Mouse (Mus musculus) monocyte, adult 59 days (primary cell): Measurements from ENCODE around the gene Gm11127. TPM values are rescaled to one million over a fixed set of nuclear protein-coding genes. Genes with fewer than 3 reads are reported as not detected.

Experiments used
- total RNA-seq, 2 experiments: library from RNA; stranded (reverse); gene quantifications; one replicate each; pipeline ENCODE4 v1.2.4; 2023

Gm11127 gene
- 10 to 100 TPM; 66.2 to 67.1 TPM for total RNA-seq

DNA sequence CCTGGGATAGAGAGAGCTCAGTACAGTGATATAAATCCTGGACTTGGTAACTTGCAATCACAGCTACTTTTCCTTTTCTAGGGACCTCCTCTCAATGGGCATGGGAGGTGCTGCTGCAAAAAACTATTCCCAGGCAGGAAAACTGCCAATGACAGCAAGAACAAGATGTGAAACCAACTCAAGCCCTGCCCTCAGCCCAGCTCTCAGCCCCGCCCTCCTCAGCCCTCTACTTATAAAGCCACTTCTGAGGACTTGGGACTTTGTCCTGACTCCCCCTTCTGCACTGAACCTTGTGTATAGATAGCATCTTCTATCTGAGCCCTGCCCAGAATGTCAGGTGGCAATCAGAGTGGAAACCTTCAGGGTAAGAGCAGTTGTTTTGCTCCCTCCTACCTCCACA lies at the start of gene Gm11127:
Gene Gm11127, minus strand, starts transcription at position 10 of the 400 bp plus-strand sequence.

DNA sequence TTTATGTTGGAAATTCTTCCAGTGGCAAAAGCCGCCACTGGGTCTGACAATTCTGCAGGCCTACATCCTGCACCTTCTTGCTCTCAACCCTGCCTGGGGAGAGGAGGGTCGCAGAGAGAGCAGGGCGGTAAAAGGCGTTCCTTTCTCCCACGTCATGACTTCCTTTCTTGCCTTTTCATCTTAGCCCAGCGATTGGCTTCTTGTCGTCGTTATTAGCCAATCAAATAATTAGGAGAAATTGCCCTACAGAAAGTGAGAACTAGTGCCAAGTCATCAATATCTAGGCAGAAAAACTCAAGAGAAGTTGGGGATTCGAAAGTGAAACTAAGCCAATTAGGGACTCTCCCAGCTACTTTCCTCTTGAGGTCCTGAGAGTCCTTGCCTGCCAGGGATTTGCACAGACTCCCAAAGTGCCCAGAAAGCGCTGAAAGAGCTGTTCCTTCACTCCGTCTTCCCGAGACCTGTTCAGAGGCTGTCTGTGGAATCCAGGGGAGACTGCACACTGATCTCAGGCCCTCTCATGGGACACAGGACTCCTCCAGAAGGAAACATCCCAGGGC lies 15.5 kb downstream of the Gm11127 start, which contains the start of the genes H2-T22 and Gm6034:
Gene H2-T22, minus strand, starts transcription at position 138 of the 560 bp plus-strand sequence.
Gene Gm6034, plus strand, starts transcription at position 352 of the 560 bp plus-strand sequence.

DNA sequence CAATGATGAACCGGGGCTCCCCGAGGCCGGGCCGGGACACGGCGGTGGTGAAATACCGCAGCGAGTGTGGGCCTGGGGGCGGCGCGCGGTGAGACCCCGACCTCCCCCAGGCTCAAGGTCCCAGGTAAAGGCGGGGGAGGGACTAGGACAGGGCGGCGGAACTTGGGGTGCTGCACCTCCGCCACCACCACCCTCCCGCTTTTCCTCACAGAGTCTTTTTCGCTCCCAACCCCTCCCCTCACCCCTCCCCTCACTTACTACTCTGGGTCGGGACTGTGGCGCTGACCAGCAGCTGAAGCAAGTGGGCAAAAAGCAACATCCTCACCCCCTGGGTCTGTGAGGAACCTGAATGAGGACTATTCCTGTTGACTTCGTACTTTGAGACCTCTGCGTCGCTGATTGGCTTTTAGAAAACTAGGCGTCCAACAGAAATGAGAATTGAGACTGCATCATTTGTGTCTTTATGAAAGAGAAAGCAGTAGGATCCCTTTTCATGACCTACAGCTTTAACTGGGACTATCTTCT lies 25.8 kb downstream of the Gm11127 start, which contains the start of gene H2-T23:
Gene H2-T23, minus strand, starts transcription at position 505 of the 525 bp plus-strand sequence.

DNA sequence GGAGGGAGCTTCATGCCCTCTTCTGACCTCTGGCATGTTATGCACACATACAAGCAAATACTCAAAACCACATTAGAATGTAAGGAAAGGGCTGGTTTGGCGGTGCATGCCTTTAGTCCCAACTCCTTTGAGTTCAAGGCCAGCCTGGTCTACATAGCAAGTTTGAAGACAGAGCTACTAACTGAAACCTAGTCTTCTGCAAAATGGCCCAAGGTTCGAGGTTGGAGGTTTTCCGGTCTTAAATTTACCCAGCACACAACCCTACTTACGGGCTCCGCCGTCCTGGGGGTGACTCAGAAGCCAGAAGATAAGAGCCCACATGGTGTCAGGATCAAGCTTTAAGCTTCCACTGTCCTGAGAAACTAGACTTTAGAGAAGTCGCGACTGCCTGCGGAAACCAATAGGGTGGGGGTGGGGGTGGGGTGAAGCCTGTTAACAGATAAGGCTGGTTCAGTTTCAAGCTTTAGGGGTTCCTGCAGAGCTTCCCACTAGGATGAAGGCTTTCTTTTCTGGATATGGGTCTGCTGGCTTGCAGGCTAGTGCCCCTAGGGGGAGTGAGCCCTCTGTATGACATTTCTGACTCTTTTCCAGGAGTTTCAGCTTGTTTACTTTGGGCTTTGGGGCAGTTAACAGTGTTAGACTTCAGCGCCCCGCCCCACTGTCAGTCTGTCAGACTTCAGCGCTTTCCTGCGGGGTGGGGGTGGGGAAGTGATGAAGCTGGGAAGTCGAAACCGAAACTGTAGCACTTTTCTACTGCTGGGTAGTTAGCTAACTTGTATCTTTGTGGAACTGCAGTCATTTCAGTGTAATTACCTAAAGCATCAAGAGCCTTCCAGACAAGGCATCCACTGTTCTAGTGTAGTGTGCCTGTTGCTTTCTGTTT lies 37.7 kb downstream of the Gm11127 start, which contains the start of gene H2-T24:
Gene H2-T24, minus strand, starts transcription at position 370 of the 883 bp plus-strand sequence.

Other genes starting within 250 kb of the Gm11127 start
- 10 to 100 TPM; 48.1 to 53.2 TPM for gene Ier3, start 236.7 kb downstream of the Gm11127 start, total RNA-seq
- 10 to 100 TPM; 49.4 to 58.8 TPM for gene Flot1, start 235.1 kb downstream of the Gm11127 start, total RNA-seq
- gene Tubb5, start 220.1 kb downstream of the Gm11127 start, total RNA-seq, result 100 to 1,000 TPM; 163 to 175 TPM
- gene Mdc1, start 216.9 kb downstream of the Gm11127 start, total RNA-seq, result 10 to 100 TPM; 37.7 to 38.5 TPM
- gene Nrm, start 197.1 kb downstream of the Gm11127 start, total RNA-seq, result 10 to 100 TPM; 37.1 to 37.2 TPM
- 100 to 1,000 TPM; 219 TPM for gene Ppp1r18, start 192.8 kb downstream of the Gm11127 start, total RNA-seq
- gene Dhx16, start 178.6 kb downstream of the Gm11127 start, total RNA-seq, result 10 to 100 TPM; 76.0 to 84.5 TPM
- 10 to 100 TPM; 13.3 to 21.1 TPM for gene 2310061I04Rik, start 160.9 kb downstream of the Gm11127 start, total RNA-seq
- gene Atat1, start 148.3 kb downstream of the Gm11127 start, total RNA-seq, result 10 to 100 TPM; 19.6 to 29.1 TPM
- gene Mrps18b, start 142.0 kb downstream of the Gm11127 start, total RNA-seq, result 10 to 100 TPM; 35.6 to 39.0 TPM
- gene Ppp1r10, start 141.9 kb downstream of the Gm11127 start, total RNA-seq, result 100 to 1,000 TPM; 137 to 142 TPM
- 100 to 1,000 TPM; 141 to 162 TPM for gene Abcf1, start 88.6 kb downstream of the Gm11127 start, total RNA-seq
- gene Gnl1, start 78.5 kb downstream of the Gm11127 start, total RNA-seq, result 10 to 100 TPM; 63.8 to 71.6 TPM
- 10 to 100 TPM; 83.9 to 100.0 TPM for gene Prr3, start 78.1 kb downstream of the Gm11127 start, total RNA-seq
- 10 to 100 TPM; 45.7 to 54.4 TPM for gene H2-T24, start 37.8 kb downstream of the Gm11127 start, total RNA-seq
- gene H2-T23, start 25.5 kb downstream of the Gm11127 start, total RNA-seq, result 100 to 1,000 TPM; 278 to 280 TPM
- 10 to 100 TPM; 51.9 to 64.4 TPM for gene H2-T22, start 15.6 kb downstream of the Gm11127 start, total RNA-seq
- not detected for gene Gm6034, start 15.4 kb downstream of the Gm11127 start, total RNA-seq
- gene Gm19684, start 63.3 kb upstream of the Gm11127 start, total RNA-seq, result 1 to 10 TPM; 2.0 to 2.6 TPM
- gene Gm7030, start 71.1 kb upstream of the Gm11127 start, total RNA-seq, result 10 to 100 TPM; 10.6 to 10.8 TPM
- gene Gm8909, start 110.2 kb upstream of the Gm11127 start, total RNA-seq, result not detected
- not detected for gene H2-T3, start 131.9 kb upstream of the Gm11127 start, total RNA-seq
- 10 to 100 TPM; 49.5 to 53.5 TPM for gene Rpp21, start 199.7 kb upstream of the Gm11127 start, total RNA-seq
- 10 to 100 TPM; 25.7 to 30.4 TPM for gene Trim39, start 213.9 kb upstream of the Gm11127 start, total RNA-seq
- gene H2-M10.2, start 228.1 kb upstream of the Gm11127 start, total RNA-seq, result not detected